Mouse (Mus musculus) forebrain, postnatal 0 days (tissue): Measurements from ENCODE around the gene Pold2. TPM values are rescaled to one million over a fixed set of nuclear protein-coding genes. Genes with fewer than 3 reads are reported as not detected.

Source experiments
- ATAC-seq: fragments of 200-750 bp; cut with Nextera tagmentation; 2 replicates; pipeline ENCODE4 v1.8.0; 2017; ENCODE audit warnings: mild to moderate bottlenecking, moderate library complexity
- DNase-seq: peaks from one replicate; pipeline ENCODE4 v3.0.0-alpha.2; 2015
- H3K27ac ChIP-seq: fragments of 300-500 bp; sonication (generic); 2 replicates; pipeline ENCODE4 v1.5.1; 2014; ENCODE audit warnings: low read depth, mild to moderate bottlenecking, antibody characterized with exemption, low read length, moderate library complexity, mixed read lengths
- H3K27me3 ChIP-seq: fragments of 300-500 bp; sonication (generic); 2 replicates; pipeline ENCODE4 v1.6.1; 2014; ENCODE audit warnings: mild to moderate bottlenecking, low read length, mixed read lengths; ENCODE audit not compliant: insufficient read depth
- H3K36me3 ChIP-seq: fragments of 300-500 bp; sonication (generic); 2 replicates; pipeline ENCODE4 v1.6.1; 2014; ENCODE audit warnings: mild to moderate bottlenecking, moderate library complexity; ENCODE audit not compliant: insufficient read depth
- H3K4me1 ChIP-seq: fragments of 300-500 bp; sonication (generic); 2 replicates; pipeline ENCODE4 v1.6.1; 2014; ENCODE audit warnings: antibody characterized with exemption; ENCODE audit not compliant: insufficient read depth
- H3K4me2 ChIP-seq: fragments of 300-500 bp; sonication (generic); 2 replicates; pipeline ENCODE4 v1.6.1; 2014; ENCODE audit warnings: low read depth, mild to moderate bottlenecking, moderate library complexity
- H3K4me3 ChIP-seq: fragments of 300-500 bp; sonication (generic); 2 replicates; pipeline ENCODE4 v1.5.1; 2014; ENCODE audit warnings: low read depth, low read length, mixed read lengths
- H3K9ac ChIP-seq: fragments of 300-500 bp; sonication (generic); 2 replicates; pipeline ENCODE4 v1.6.1; 2014; ENCODE audit warnings: mild to moderate bottlenecking
- H3K9me3 ChIP-seq: fragments of 300-500 bp; sonication (generic); 2 replicates; pipeline ENCODE4 v1.6.1; 2016; ENCODE audit warnings: low read length
- CTCF ChIP-seq: sonication (generic); IDR thresholded peaks from 2 replicates; pipeline ENCODE4 v1.5.1; 2016; ENCODE audit warnings: antibody characterized with exemption, control low read depth, low read depth
- WGBS: fragments of 180-500 bp; shearing (Covaris S2); extraction: QIAGEN DNeasy Blood & Tissue Kit; methylation state at CpG from one replicate; pipeline ENCODE4 v1.1.7; 2014; 5-methylcytosine and 5-hydroxymethylcytosine counted together
- polyA plus RNA-seq: library from polyadenylated mRNA; unstranded; fragments of >200 nt; fragmentation: Nextera tagmentation; extraction: Ambion mirVana; gene quantifications from 2 replicates; pipeline ENCODE4 v1.2.1, GENCODE M21; 2015
- total RNA-seq: library from RNA; depleted of rRNA; stranded (reverse); fragments of >200 nt; gene quantifications from 2 replicates; pipeline ENCODE4 v1.2.3, GENCODE M21; 2014

Gene Pold2
- total and polyA plus RNA-seq, 2 experiments from 2014 or later, result 20.4 to 51.3 TPM

- Histone ChIP-seq H3K36me3 (no peaks in the 10 kb centered on the region), H3K4me1 (peaks cover 15% of the 10 kb centered on the region), H3K9me3 (no peaks in the 10 kb centered on the region), H3K4me2 (no peak overlapping the region), H3K9ac (no peak overlapping the region), H3K27me3 (no peaks in the 10 kb centered on the region), H3K4me3 (no peak overlapping the region), H3K27ac (no peak overlapping the region)
- no peak for TF ChIP-seq CTCF
- WGBS, result 72% methylated on average over 10 of the region's 10 CpGs
- DNase-seq (no peak), ATAC-seq (peak; percentile 8; the same call in 1 of the 2 replicates)
Observed at GRCm38 (mm10) chr11:5905778-5906518, 27.9 kb upstream of the Pold2 start.

GRCm38 (mm10) chr11:5904871-5905270, 26.8 kb upstream of the Pold2 start:
- no peak for ATAC-seq
- Histone ChIP-seq H3K27me3 (no peaks in the 10 kb centered on the region), H3K9me3 (no peaks in the 10 kb centered on the region), H3K4me2 (no peak overlapping the region), H3K4me1 (peaks cover 15% of the 10 kb centered on the region), H3K9ac (no peak overlapping the region), H3K36me3 (no peaks in the 10 kb centered on the region), H3K27ac (no peak overlapping the region), H3K4me3 (no peak overlapping the region)
- no peak for TF ChIP-seq CTCF
- 93% methylated on average over 6 of the region's 6 CpGs for WGBS
- no peak for DNase-seq

GRCm38 (mm10) chr11:5904357-5904756, 26.3 kb upstream of the Pold2 start:
- H3K4me1 ChIP-seq, result peaks cover 15% of the 10 kb centered on the region
- H3K9ac ChIP-seq, result no peak overlapping the region
- DNase-seq (no peak), ATAC-seq (no peak)
- H3K27ac ChIP-seq, result no peak overlapping the region
- H3K36me3 ChIP-seq, result no peaks in the 10 kb centered on the region
- no peak overlapping the region for H3K4me3 ChIP-seq
- 91% methylated on average over 19 of the region's 19 CpGs for WGBS
- H3K27me3 ChIP-seq, result no peaks in the 10 kb centered on the region
- no peak for TF ChIP-seq CTCF
- H3K9me3 ChIP-seq, result no peaks in the 10 kb centered on the region
- H3K4me2 ChIP-seq, result no peak overlapping the region

- no peak for DNase-seq
- Histone ChIP-seq H3K27me3 (no peaks in the 10 kb centered on the region), H3K4me1 (peaks cover 15% of the 10 kb centered on the region), H3K4me2 (no peak overlapping the region), H3K4me3 (no peak overlapping the region), H3K36me3 (no peaks in the 10 kb centered on the region), H3K9me3 (no peaks in the 10 kb centered on the region), H3K27ac (no peak overlapping the region), H3K9ac (no peak overlapping the region)
- TF ChIP-seq CTCF, result no peak
- 85% methylated on average over 2 of the region's 2 CpGs for whole genome bisulfite sequencing
- ATAC-seq, result no peak
Observed at GRCm38 (mm10) chr11:5903844-5904243, 25.8 kb upstream of the Pold2 start.

- Histone ChIP-seq H3K27me3 (no peaks in the 10 kb centered on the region), H3K9me3 (no peaks in the 10 kb centered on the region), H3K9ac (peak overlapping the region; percentile 62), H3K36me3 (no peaks in the 10 kb centered on the region), H3K4me1 (peaks cover 15% of the 10 kb centered on the region), H3K4me2 (peak overlapping the region; percentile 60), H3K4me3 (peak overlapping the region; percentile 32), H3K27ac (peak overlapping the region; percentile 75)
- no peak for TF ChIP-seq CTCF
- peak; percentile 36; the same call in 1 of the 2 replicates for ATAC-seq
- WGBS, result 6% methylated on average over 6 of the region's 6 CpGs
- DNase-seq, result peak; percentile 61
Observed at GRCm38 (mm10) chr11:5902390-5902789, 24.3 kb upstream of the Pold2 start.

GRCm38 (mm10) chr11:5901950-5902349, 23.9 kb upstream of the Pold2 start:
- peak; percentile 91 for ATAC-seq
- WGBS, result 1% methylated on average over 32 of the region's 32 CpGs
- no peak for TF ChIP-seq CTCF
- peak overlapping the region; percentile 32 for H3K4me3 ChIP-seq
- peak overlapping the region; percentile 60 for H3K4me2 ChIP-seq
- peak overlapping the region; percentile 75 for H3K27ac ChIP-seq
- no peaks in the 10 kb centered on the region for H3K27me3 ChIP-seq
- peak overlapping the region; percentile 62 for H3K9ac ChIP-seq
- peaks cover 15% of the 10 kb centered on the region for H3K4me1 ChIP-seq
- peak; percentile 91 for DNase-seq
- H3K36me3 ChIP-seq, result no peaks in the 10 kb centered on the region
- H3K9me3 ChIP-seq, result no peaks in the 10 kb centered on the region

- no peak for TF ChIP-seq CTCF
- Histone ChIP-seq H3K4me2 (peak overlapping the region; percentile 60), H3K27ac (peak overlapping the region; percentile 75), H3K36me3 (no peaks in the 10 kb centered on the region), H3K27me3 (no peaks in the 10 kb centered on the region), H3K4me3 (peak overlapping the region; percentile 32), H3K4me1 (peaks cover 15% of the 10 kb centered on the region), H3K9me3 (no peaks in the 10 kb centered on the region), H3K9ac (peak overlapping the region; percentile 62)
- ATAC-seq, result peak; percentile 0
- no peak for DNase-seq
- WGBS, result 20% methylated on average over 3 of the region's 3 CpGs
Observed at GRCm38 (mm10) chr11:5901320-5901719, 23.2 kb upstream of the Pold2 start.
